Mouse (Mus musculus) left cerebral cortex, adult 2 months (tissue): ENCODE measurements at regions not wholly inside any gene's neighbourhood (a gene's known extent, or its start where the extent isn't known, plus 50 kb on each side); places are given as distances from the start of the nearest gene placed in this dataset.
A peak's percentile ranks its signal among the peaks of the same experiment; 100 is the strongest.

ENCODE experiments used
- DNase-seq, 2 experiments: peaks; one replicate each; pipeline ENCODE4 v3.0.0; 2021 to 2022; ENCODE audit warnings: low spot score in 2 of 2, mixed read lengths in 1 of 2; ENCODE audit errors: extremely low spot score in 1 of 2
- H3K27ac ChIP-seq: fragments of 200-600 bp; 2 replicates; pipeline ENCODE4 v1.8.1; 2022
- H3K4me3 ChIP-seq: fragments of 200-600 bp; 2 replicates; pipeline ENCODE4 v1.8.1; 2022
- CTCF ChIP-seq: fragments of 200-600 bp; IDR thresholded peaks from 2 replicates; pipeline ENCODE4 v1.8.1; 2022; ENCODE audit warnings: antibody characterized with exemption, mild to moderate bottlenecking, moderate library complexity
- intact Hi-C: fragments of 180-260 bp; cut with DNase I; formaldehyde crosslinking; loops from one replicate; pipeline ENCODE4 v1.15.1; 2025

DNA sequence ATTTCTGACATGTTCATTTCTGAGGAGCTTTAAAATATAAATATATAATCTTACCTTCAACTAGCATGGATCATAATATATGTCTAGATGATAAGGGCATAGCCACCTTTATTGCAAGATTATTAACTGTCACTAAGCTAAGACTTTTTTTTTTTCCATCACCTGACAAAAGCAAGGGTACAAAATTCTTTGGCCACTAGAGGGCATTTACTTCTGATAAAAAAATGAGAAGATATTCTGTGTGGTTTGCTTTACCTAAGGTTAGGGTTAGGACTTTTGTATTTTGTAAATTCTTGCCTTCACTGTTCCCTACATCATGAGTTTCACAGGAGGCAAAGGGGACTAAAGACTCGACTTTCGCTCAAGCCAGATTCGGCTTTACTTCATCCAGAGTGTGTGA lies 355.1 kb downstream of the Cps1 start:
- no peak for DNase-seq
- intact Hi-C loops = loop anchor here (5.0 kb wide), 1 partner anchor 1659 kb away; no protein-coding TSS in a partner anchor
- Histone ChIP-seq H3K27ac (no peak overlapping the region), H3K4me3 (no peak overlapping the region)
- TF ChIP-seq CTCF = peak; percentile 62

GRCm38 (mm10) chr1:67481974-67482373 lies 359.1 kb downstream of the Cps1 start:
- TF ChIP-seq CTCF = no peak

GRCm38 (mm10) chr1:67504140-67504539 lies 381.3 kb downstream of the Cps1 start:
- no peak overlapping the region for H3K27ac ChIP-seq
- intact Hi-C loops = no loop called here
- DNase-seq = no peak
- no peak overlapping the region for H3K4me3 ChIP-seq
- TF ChIP-seq CTCF = no peak

More at GRCm38 (mm10) chr1:67481974-67482373, 359.1 kb downstream of the Cps1 start:
- no peak for DNase-seq
- no peak overlapping the region for H3K27ac ChIP-seq
- no peak overlapping the region for H3K4me3 ChIP-seq
- intact Hi-C loops = no loop called here

DNA sequence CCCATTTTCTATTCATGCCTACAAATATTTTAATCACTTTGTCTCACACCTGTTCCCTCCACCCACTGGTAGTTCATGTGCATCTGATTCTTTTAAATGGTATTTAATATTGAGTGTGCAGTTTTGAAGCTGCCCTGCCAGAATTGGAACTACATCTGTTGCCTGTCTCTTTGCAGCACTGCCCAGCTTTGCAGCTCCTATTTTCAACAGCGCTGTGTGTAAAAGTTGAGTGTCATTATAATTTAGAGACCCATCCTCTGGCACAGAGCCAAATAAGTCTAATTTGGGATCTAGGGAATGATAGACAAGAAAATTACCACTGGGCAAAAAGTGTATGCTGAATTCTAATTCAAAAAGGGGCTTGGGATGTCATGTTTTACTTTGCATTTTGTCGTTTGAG lies 382.9 kb downstream of the Cps1 start:
- TF ChIP-seq CTCF = no peak
- no peak overlapping the region for H3K27ac ChIP-seq
- intact Hi-C loops = no loop called here
- H3K4me3 ChIP-seq = no peak overlapping the region
- DNase-seq = no peak

- no peak for DNase-seq
- Histone ChIP-seq H3K27ac (no peak overlapping the region), H3K4me3 (no peak overlapping the region)
- intact Hi-C loops = no loop called here
- TF ChIP-seq CTCF = no peak
Measured at GRCm38 (mm10) chr1:67518295-67518694, 395.5 kb downstream of the Cps1 start.

DNA sequence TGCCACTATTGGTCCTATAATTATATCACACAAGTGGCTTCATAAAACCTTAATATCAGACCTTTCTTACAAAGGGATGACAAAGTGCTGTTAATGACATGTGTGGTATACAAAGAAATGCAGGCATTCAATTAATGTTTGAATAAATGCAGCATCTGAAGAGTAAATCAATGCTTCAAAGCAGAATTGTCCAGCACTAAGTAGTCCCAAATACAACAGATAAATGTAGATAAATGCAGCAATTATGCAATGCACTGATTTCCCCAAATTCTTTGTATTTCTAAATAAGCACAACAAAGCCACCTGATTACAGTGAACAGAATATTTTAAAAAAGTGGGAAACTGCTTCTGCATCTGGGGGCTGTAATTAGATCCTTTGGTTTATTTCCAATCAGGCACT lies 435.9 kb downstream of the Cps1 start:
- Histone ChIP-seq H3K4me3 (no peak overlapping the region), H3K27ac (no peak overlapping the region)
- DNase-seq = no peak
- TF ChIP-seq CTCF = no peak
- intact Hi-C loops = loop anchor here (5.0 to 10.0 kb wide), 2 partner anchors 1579 to 1976 kb away; no protein-coding TSS in a partner anchor

DNA sequence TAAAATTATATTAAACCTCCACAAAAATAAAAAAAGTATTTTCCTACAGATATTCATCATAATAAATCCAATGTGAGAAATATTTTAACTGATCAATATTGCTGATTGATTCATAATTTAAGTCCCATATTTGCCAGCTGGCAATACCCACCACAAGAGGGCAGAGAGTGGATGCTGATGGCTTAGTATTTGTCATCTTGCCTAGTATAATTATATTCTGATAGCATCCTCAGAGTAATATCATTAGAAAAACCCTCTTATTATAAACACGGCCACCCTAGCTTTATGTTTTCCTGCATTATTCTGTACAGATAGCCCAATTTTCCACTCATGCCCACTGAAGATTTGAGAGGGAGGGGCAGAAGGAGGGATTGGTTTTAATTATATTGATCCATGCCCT lies 436.4 kb downstream of the Cps1 start:
- TF ChIP-seq CTCF = peak; percentile 36
- intact Hi-C loops = loop anchor here (5.0 to 10.0 kb wide), 2 partner anchors 1578 to 1976 kb away; no protein-coding TSS in a partner anchor
- Histone ChIP-seq H3K4me3 (no peak overlapping the region), H3K27ac (no peak overlapping the region)
- DNase-seq = no peak

DNA sequence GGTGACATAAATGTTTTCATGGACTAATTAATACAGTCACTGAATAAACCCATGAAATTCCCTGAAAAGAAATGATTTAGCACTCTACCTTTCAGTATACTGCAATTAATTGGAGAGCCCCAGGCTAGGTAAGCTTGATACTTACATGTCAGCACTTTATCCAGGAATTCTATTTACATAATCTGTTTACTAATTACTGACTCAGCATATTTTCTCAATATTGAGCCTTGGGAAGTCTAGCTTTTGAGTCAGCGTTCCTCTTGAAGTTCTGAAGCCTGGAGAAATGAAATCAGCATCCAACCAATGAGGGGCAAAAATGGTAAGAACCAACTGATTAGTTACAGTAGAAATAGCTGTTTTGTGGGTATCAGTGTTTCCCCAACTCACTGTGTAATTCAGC lies 448.8 kb downstream of the Cps1 start:
- intact Hi-C loops = no loop called here
- Histone ChIP-seq H3K27ac (no peak overlapping the region), H3K4me3 (no peak overlapping the region)
- DNase-seq = no peak
- TF ChIP-seq CTCF = no peak

DNA sequence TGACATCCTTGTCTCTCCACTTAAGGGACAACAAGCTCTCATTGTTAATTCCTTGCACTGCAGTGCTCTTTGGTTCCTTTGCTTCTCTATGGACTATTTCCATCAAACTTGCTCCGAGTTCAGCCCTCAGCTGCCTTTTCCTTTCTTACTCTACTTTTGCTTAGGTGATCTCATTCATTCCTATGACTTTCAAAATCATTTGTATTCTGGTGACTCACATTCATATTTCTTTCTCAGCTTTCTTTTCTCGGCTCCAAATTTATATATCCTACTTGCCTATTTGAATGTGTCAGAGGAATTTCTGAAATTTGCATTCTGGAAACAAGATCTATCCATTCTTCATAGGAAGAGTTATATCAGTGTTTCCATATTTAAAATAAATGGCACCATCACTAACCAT lies 456.9 kb downstream of the Cps1 start:
- TF ChIP-seq CTCF = no peak
- H3K4me3 ChIP-seq = no peak overlapping the region
- no peak overlapping the region for H3K27ac ChIP-seq
- no peak for DNase-seq
- intact Hi-C loops = no loop called here
